Mouse (Mus musculus) E14TG2a.4 (cell line): ENCODE measurements around the gene Iqcd.

ENCODE experiments used
- H3K27me3 ChIP-seq: 2 replicates; pipeline ENCODE4 v1.6.1; 2014; ENCODE audit warnings: low read length, control low read depth; ENCODE audit not compliant: insufficient read depth
- H3K36me3 ChIP-seq: 2 replicates; pipeline ENCODE4 v1.6.1; 2014; ENCODE audit warnings: low read length, control low read depth; ENCODE audit not compliant: insufficient read depth
- H3K4me1 ChIP-seq: replicated peaks from 2 replicates; pipeline ENCODE4 v1.6.1; 2014; ENCODE audit warnings: low read depth, low read length, control low read depth
- H3K4me3 ChIP-seq: replicated peaks from 2 replicates; pipeline ENCODE4 v1.5.1; 2014; ENCODE audit warnings: mild to moderate bottlenecking, low read length
- H3K9me3 ChIP-seq: 2 replicates; pipeline ENCODE4 v1.6.1; 2014; ENCODE audit warnings: low read length, control low read depth
- CTCF ChIP-seq: conservative IDR thresholded peaks from 2 replicates; pipeline ENCODE4 v1.5.1; 2014; ENCODE audit warnings: low read length
- NANOG ChIP-seq: IDR thresholded peaks from 2 replicates; pipeline ENCODE4 v1.6.1; 2014; ENCODE audit warnings: borderline replicate concordance, low read length, mixed read lengths
- POU5F1 ChIP-seq: IDR thresholded peaks from 2 replicates; pipeline ENCODE4 v1.6.1; 2014; ENCODE audit warnings: low read length, borderline replicate concordance

The Iqcd gene

GRCm38 (mm10) chr5:120649938-120650337 is 61.1 kb downstream of the Iqcd start:
- no peaks in the 10 kb centered on the region for H3K9me3 ChIP-seq
- peak overlapping the region; percentile 82 for H3K4me3 ChIP-seq
- H3K36me3 ChIP-seq = no peaks in the 10 kb centered on the region
- peaks cover 44% of the 10 kb centered on the region for H3K4me1 ChIP-seq
- TF ChIP-seq CTCF = no peak
- peaks cover 59% of the 10 kb centered on the region for H3K27me3 ChIP-seq

GRCm38 (mm10) chr5:120651230-120651629 is 62.4 kb downstream of the Iqcd start:
- Histone ChIP-seq H3K9me3 (no peaks in the 10 kb centered on the region), H3K27me3 (peaks cover 54% of the 10 kb centered on the region), H3K4me1 (peaks cover 51% of the 10 kb centered on the region), H3K4me3 (no peak overlapping the region), H3K36me3 (no peaks in the 10 kb centered on the region)
- TF ChIP-seq CTCF (no peak), POU5F1 (no peak), NANOG (no peak)

GRCm38 (mm10) chr5:120652915-120653701 is 64.3 kb downstream of the Iqcd start:
- Histone ChIP-seq H3K36me3 (no peaks in the 10 kb centered on the region), H3K9me3 (no peaks in the 10 kb centered on the region), H3K27me3 (peaks cover 50% of the 10 kb centered on the region), H3K4me3 (peak overlapping the region; percentile 35; the same call in 1 of the 2 replicates), H3K4me1 (peaks cover 45% of the 10 kb centered on the region)
- TF ChIP-seq CTCF (no peak), POU5F1 (no peak), NANOG (no peak)

- Histone ChIP-seq H3K4me3 (no peak overlapping the region), H3K27me3 (peaks cover 51% of the 10 kb centered on the region), H3K9me3 (no peaks in the 10 kb centered on the region), H3K4me1 (peaks cover 40% of the 10 kb centered on the region), H3K36me3 (no peaks in the 10 kb centered on the region)
- no peak for TF ChIP-seq POU5F1
- no peak for TF ChIP-seq NANOG
- no peak for TF ChIP-seq CTCF
Measured at GRCm38 (mm10) chr5:120653873-120654272, 65.1 kb downstream of the Iqcd start.

- TF ChIP-seq CTCF (0 out of 2 replicates have a peak, but pooled peaks have one; percentile 14), POU5F1 (no peak), NANOG (no peak)
- H3K4me1 ChIP-seq = peaks cover 36% of the 10 kb centered on the region
- H3K9me3 ChIP-seq = no peaks in the 10 kb centered on the region
- peaks cover 43% of the 10 kb centered on the region for H3K27me3 ChIP-seq
- H3K4me3 ChIP-seq = no peak overlapping the region
- H3K36me3 ChIP-seq = no peaks in the 10 kb centered on the region
Measured at GRCm38 (mm10) chr5:120656281-120656751, 67.5 kb downstream of the Iqcd start.
